Mouse (Mus musculus): Measurements from ENCODE around the gene Arel1. TPM values are rescaled to one million over a fixed set of nuclear protein-coding genes. Genes with fewer than 3 reads are reported as not detected.
A peak's percentile ranks its signal among the peaks of the same experiment; 100 is the strongest.

The Arel1 gene
- total RNA-seq (2021), result 10 to 100 TPM; 38.1 to 48.5 TPM

DNA sequence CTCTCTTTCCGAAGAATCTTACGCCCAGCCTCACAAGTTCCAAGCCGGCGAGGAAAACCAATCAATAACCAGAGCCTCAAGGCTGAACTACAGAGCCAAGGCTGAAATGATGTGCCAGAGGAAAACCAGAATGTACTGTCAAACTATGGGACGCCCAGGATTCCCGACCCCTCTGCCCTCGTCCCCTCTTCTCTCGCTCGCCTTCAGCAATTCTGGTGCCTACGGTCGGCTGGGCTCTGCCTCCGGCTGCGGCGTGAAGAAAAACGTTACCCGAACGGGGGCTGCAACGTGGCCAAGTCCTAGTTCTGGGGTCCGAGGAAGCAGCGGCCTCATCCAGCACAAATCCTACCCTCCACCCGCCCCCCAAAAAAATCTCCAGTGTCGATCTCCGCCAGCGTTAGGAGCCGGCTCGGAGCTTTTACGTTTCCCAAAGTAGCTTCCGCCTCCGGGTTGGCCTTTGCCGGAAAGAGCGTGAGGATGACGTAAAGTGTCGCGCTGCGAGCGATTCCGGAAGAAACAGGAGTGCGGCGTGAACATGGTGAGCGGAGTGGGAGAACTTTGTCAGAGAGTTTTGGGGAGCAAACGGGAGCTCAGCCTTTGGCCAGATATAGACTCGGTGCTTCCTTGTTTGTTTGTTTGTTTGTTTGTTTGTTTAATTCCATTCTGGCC, at the start of gene Arel1, which contains the start of gene Fcf1:
Arel1 (minus strand) TSS at position 473 of the 669 bp plus-strand sequence.
Fcf1 (plus strand) TSS at position 470 of the 669 bp plus-strand sequence.
- DNase-seq, result peak; percentile 92 to 95
- intact Hi-C loops (cut with DNase I), result loop anchor here (5.0 kb wide), 1 partner anchor 93 kb away; the partner anchor contains the start of gene Ltbp2

DNA sequence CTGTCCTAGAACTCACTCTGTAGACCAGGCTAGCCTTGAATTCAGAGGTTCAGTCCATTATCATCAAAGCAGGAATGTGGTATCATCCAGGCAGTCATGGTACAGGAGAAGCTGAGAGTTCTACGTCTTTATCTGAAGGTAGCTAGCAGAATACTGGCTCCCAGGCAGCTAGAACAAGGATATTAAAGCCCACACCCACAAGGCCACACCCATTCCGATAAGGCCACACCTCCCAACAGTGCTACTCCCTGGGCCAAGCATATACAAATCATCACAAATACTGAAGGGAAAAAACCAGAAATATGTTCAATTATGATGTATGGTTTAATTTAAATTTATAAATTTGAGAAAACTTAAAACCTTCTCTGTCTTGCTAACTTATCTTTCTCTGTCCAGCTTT, 41.5 kb upstream of the Arel1 start:
- no peak for DNase-seq

DNA sequence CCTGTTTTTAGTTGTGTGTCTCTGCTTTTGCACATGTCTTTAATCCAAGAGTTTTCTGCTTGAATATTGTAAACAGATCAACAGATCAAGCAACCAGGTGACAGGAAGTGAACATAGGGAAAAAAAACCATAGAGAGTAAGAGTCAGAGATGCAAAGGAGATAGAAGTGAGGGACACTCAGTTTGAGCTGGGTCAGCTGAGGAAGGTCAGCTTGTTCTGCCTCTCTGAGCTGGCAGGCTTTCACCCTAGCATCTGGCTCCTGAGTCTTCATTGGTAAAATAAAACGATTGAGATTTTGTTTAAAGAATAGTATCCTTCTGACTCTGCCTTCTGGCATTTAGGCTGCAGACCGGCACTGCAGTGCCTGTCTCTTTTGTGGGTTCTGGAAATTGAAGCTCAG, 39.8 kb upstream of the Arel1 start:
- intact Hi-C loops (cut with DNase I), result no loop called here
- DNase-seq, result no peak

More for the DNA sequence above, 41.5 kb upstream of the Arel1 start:
- intact Hi-C loops (cut with DNase I), result no loop called here

DNA sequence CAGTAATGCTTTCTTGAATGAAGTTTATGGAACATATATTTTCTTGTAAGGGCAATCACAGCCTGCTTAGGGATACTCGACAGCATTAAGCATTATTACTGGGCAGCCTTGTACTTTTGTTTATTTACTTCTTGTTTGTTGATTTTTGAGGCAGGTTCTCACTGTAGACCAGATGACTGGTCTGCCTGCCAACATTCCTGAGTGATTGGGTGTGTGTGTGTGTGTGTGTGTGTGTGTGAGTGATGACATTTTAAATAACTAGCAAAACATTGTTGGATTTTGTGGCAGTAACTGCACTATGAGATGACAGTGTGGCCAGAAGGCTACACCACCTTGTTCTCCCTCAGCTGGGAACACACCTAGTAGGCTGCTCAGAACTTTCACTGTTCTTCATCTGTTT, 39.1 kb upstream of the Arel1 start:
- peak; percentile 20 to 49 for DNase-seq
- intact Hi-C loops (cut with DNase I), result no loop called here

DNA sequence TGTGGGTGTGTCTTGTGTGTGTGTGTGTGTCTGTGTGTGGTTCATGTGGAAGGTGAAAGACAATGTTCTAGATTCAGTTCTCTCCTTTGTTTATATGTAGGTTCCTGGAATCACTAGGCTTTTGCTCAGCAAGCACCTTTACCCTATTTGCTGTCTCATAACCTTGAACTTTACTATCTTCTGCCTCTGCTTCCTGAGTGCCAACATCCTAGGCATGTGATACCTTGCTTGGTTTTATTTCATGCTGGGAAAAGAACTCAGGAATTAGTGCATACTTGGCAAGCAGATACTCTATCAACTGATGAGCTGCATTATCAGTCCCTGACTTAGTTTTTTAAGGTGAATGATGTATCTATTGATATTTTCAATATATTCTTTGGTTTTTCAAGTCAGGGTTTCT, 36.3 kb upstream of the Arel1 start:
- intact Hi-C loops (cut with DNase I), result no loop called here

DNA sequence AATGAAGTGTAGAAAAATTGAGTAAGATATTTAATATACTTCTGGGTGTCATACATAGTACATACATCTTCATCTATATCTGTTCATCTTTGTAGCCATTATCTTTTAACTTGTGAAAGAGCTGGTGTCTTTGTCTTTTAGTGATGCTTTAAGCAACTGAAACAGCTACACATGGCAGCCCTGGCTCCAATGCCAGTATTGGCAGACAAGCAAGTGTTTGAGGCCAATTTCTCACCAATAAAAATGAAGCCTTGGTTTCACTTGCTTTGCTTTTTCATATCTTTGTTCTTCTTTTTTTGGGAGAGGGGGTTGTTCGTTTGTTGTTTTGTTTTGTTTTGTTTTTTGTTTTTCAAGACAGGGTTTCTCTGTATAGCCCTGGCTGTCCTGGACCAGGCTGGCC, 35.5 kb upstream of the Arel1 start:
- intact Hi-C loops (cut with DNase I), result no loop called here
- no peak for DNase-seq

More for the DNA sequence above, 36.3 kb upstream of the Arel1 start:
- DNase-seq, result no peak

DNA sequence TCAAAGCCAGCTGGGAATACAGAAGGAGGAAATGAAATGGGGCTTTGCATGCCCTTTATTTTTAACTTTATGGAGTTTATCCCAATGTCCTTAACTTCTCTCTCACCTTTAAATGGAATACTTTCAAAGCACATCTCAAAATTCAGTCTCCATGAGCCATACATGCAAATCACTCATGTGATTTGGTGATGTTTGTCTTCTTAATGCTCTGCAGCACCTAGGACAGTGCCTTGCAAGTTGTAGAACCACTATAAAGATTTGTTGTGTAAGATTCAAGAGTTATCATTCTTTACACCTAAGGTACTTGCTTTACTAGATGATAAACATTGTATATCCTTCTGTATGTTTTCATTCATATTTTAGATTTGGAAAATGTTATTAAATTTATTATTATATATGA, 28.4 kb upstream of the Arel1 start:
- intact Hi-C loops (cut with DNase I), result no loop called here
- no peak for DNase-seq

DNA sequence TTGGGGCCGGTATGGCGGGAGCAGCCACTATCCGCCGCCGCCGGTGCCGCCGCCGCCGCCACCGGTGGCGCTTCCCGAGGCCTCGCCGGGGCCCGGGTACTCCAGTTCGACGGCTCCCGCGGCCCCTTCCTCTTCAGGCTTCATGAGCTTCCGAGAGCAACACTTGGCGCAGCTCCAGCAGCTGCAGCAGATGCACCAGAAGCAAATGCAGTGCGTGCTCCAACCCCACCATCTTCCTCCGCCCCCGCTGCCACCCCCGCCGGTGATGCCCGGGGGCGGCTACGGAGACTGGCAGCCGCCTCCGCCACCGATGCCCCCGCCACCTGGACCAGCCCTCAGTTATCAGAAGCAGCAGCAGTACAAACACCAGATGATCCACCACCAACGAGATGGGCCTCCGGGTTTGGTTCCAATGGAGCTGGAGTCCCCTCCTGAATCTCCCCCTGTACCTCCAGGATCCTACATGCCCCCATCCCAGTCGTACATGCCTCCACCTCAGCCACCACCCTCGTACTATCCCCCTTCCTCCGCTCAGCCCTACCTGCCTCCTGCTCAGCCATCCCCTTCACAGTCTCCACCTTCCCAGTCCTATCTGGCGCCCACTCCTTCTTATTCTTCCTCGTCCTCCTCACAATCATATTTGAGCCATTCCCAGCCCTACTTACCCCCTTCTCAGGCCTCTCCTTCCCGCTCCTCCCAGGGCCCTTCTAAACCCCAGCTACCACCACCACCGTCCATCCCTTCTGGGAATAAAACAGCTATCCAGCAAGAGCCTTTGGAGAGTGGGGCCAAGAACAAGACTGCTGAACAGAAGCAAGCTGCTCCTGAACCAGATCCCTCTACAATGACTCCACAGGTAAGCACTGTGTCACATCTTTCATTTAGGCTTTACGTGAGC, 26.1 kb upstream of the Arel1 start:
- intact Hi-C loops (cut with DNase I), result no loop called here
- peak in 1 of 2 experiments; percentile 12 for DNase-seq

DNA sequence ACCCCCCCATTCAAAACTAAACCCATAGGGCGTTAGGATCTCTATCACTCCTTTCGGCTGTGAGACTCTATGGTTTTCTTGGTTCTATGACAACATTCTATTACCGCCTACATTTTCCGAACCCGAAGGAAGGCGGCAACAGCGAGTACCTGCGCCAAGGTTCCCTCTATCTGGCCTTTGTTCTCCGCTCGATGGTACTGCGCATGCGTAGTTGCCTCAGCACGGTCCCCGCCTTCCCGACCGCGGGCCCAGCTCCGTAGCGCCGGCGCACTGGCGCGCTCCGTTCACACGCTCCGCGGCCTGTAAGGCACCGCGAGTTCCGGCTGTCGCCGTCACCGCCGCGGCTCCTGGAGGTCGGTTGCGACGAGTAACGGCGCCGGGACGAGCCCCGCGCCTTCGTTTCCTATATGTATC, 25.4 kb upstream of the Arel1 start, which contains the start of gene Ylpm1:
Ylpm1 (plus strand) TSS at position 239 of the 414 bp plus-strand sequence.
- intact Hi-C loops (cut with DNase I), result no loop called here

DNA sequence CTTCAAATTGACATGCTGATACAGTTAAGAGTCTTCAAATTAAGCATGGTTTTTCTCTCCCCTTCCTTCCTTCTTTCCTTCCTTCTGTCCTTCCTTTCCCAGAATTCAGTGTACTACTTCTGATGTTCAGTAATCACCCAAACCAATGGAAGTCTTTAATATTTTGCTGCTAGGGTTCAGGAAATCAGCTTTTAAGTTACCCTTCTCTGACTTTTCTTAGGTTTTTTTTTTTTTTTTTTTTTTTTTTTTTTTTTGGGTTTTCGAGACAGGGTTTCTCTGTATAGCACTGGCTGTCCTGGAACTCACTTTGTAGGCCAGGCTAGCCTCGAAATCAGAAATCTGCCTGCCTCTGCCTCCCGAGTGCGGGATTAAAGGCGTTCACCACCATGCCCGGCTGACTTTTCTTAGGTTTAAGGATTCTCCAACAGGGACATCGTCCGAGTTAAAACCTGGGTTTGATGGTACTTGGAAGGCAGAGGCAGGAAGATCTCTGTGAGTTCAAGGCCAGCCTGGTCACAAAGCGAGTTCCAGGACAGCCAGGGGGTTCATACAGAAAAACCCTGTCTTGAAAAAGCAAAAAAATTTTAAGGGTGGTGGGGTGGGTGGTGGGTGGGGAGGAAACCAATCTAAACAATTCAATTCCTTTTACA, 24.5 kb upstream of the Arel1 start:
- intact Hi-C loops (cut with DNase I), result no loop called here
- no peak for DNase-seq

More for the DNA sequence above, 25.4 kb upstream of the Arel1 start, which contains the start of gene Ylpm1:
- DNase-seq, result peak; percentile 98 to 99

DNA sequence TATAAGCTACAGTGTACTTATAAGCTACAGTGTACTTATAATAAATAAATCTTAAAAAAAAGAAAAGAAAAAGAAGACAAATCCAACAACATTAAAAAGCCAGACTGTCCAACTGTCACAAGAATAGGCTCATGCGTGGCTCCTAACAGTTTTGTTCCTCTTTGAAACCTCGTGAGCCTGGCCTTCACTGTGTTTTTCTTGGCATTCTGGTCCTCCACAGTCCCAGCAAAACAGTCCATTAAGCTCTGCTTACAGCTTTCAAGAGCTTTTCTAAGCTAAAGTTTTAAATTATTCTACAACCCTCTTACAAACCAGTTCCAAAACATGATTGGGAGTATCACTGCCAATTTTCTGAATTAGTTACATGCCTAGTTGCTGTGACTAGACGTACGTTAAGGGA, 18.8 kb upstream of the Arel1 start:
- intact Hi-C loops (cut with DNase I), result no loop called here
- peak in 1 of 2 experiments; percentile 15 for DNase-seq

DNA sequence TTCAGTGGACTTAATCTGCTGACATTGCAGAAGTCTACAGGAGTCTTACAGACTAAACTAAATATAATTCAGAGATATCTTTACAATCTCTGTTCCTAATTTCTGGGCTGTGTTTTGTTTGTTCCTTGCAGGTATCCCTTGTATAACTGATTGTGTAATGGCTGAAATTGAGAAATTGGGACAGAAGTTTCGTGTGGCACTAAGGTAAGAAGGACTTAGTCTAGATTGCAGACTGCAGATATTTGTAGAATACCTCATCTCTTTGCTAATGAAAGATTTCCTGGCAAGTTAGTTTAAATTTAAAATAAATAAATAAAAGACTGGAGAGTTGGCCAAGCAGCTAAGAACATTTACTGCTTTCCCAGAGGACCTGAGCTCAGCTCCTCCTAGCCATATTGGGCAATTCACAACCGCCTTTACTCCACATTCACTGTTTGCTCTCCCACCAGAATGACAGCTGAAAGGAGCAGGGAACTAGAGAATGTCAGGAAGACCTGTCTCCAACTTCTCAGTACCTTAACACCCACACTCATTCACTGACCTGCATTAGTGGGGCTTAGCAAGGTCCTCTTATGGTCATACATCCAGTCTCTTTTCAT, 8.7 kb upstream of the Arel1 start:
- no peak for DNase-seq
- intact Hi-C loops (cut with DNase I), result no loop called here

DNA sequence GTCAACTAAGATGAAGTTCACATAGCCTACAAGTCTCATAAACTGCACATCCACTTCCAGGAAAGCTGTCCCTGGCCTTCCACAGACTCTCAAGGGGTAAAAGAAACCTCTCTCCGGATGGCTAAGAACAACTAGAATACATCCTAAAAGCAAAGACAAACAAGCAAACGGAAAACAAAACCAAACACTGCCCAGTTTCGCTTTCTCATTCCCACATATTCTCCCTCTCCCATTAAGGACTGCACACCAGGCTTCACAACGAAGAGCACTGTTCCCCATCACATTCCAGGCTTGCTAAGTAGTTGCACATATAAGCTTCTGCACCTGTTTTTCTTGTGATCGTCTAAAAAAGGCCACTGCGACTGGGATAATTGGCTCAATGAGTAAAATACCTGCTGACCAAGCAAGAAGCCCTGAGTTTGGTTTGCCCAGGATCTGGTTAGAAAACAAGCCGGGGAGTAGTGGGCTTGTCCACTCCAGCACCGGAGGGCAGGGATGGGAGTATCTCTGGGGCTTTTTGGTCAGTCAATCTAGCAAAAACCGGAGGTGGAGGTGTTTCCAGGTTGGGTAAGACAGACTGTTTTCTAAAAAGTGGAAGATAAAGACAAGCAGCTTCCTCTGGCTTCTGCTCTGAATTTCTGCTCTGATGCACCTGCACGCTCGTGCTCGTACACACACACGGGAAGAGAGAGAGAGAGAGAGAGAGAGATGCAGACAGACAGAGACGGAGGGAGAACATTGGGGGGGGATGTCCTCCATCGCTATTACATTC, 858 bp downstream of the Arel1 start:
- intact Hi-C loops (cut with DNase I), result loop anchor here (5.0 kb wide), 1 partner anchor 93 kb away; the partner anchor contains the start of gene Ltbp2
- no peak for DNase-seq

DNA sequence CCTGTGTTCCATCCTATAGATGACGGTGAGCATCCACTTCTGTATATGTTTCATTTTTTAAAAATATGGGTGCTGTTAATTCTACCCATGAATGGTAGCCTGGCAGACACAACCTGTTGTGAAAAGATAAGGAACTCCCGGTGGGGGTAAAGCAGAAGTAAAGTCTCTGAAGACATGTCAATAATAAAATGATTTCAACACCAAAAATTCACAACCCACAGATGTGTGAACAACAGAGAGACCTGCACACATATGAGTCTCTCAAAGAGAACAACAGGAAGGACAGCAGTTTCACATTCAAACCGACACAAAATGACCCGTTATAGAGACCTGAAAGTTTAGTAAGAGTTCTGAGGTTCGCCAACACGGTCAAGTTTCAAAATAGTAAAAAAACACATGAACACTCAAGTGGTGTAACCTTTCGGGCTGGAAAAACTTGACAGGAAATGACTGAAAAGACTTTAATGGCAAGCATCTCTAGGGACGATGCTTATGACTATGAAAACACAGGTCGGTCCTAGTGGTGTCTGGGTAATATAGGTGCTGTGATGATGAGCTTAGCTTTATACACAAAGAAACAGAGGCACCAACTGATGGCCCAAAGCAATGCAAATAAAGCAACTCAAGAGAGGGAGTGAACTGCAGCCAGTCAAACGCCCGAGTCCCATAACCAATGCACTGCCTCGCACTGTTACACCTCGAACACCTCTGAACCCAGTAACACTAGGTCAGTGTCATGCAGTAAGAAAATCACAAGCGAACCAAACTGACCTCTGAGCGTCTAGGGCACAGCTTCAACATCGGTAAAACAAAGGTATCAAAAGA, 1.7 kb downstream of the Arel1 start:
- intact Hi-C loops (cut with DNase I), result no loop called here
- no peak for DNase-seq

DNA sequence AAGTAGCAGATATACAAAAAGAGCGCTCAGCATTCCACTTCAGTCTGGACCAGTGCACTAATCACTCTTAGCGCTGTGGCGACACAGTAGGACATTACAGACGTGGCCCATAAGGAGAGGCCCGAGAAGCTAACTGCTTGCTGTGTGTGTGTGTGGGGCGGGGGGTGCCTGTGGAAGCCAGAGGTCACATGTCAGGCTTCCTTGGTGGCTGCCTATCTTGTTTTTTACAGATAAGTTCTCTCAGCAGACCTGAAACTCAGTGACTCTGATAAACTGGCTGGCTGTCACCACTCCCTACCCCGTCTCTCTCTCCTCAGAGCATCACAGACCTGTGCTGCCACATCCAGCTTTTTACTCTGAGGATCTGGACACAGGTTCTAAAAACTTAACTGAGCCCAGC, 8.1 kb downstream of the Arel1 start:
- peak in 1 of 2 experiments; percentile 26 for DNase-seq
- intact Hi-C loops (cut with DNase I), result no loop called here

DNA sequence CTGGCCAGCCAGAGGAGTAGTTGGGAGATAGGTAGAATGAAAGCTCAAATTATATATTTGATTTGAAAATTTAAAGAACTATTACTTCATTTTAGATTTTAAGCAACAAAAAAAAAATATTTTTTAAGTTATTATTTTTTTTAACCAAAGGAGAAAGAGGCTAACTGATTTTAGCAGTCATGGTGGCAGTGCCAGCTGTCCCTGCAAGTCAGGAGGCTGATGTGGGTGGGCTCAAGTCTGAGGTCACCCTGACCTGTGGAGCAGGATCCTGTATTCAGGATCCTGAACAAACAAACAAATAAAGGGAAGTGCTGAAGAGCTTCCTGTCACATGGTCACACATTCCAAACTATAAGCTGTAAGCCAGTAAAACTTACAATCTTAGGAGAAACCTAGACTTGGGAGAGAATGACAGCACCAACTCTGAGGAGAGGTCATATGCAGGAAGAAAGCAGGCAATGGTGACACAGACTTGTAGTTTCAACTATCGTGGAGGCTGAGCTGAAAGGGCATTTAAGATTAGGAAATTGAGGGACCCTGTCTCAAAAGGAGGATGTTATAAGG, 11.8 kb downstream of the Arel1 start:
- intact Hi-C loops (cut with DNase I), result no loop called here
- DNase-seq, result no peak

DNA sequence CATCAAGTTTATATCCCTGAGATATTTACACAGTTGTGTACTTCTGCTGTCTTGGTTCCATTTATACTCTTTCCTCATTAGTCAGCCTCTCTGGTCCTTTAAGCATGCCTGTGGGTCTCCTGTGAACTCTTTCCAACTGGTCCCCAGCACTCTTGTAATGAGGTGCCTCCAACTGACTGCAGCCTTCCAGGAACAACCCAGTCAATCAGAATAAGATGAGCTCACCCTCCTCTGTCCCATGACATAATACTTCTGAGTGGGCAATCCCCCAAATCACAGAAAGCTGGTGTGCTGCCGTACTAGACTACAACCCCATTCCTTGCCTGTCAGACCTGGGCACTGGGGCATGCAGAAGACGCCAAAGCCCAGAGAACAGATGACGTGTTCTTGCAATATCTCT, 14.4 kb downstream of the Arel1 start:
- no peak for DNase-seq
- intact Hi-C loops (cut with DNase I), result no loop called here

DNA sequence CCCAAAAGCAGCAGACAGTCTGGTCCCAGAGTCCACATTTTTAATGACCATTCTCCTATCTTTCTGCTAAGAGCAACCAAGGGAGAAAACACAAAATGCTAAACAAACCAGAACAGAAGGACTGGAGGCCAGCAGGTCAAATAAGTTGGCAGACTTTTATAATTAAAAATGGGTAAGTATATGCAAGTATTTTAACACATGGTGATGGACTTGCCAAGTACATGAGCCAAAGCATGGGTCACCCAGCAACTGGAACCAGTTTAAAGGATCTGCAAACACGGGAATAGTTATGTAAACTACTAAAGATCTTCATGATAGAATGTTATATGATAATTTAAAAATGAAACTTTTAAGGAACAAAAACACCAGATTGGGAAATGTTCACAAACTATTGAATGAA, 18.3 kb downstream of the Arel1 start:
- intact Hi-C loops (cut with DNase I), result no loop called here
- no peak for DNase-seq

DNA sequence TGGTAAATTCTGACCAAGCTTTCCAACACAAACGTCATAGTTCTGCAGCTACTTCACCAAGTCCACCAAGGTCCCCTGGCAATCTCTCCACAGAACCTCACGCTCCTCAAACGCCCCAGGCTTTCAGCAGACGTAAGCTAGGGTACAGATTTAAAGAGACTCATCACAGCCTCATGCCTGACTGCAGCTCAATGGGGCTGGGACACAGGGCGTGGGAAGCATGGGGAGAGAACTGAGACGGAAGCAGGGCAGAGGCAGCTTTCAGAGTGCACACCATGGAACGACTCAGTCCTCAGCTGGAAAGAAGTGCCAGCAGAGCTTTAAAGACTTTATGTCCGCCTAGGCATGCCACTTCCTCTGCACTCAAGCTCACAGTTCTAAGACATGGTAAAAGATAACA, 19.2 kb downstream of the Arel1 start:
- intact Hi-C loops (cut with DNase I), result no loop called here
- DNase-seq, result no peak
